In the genomic region with DNA sequence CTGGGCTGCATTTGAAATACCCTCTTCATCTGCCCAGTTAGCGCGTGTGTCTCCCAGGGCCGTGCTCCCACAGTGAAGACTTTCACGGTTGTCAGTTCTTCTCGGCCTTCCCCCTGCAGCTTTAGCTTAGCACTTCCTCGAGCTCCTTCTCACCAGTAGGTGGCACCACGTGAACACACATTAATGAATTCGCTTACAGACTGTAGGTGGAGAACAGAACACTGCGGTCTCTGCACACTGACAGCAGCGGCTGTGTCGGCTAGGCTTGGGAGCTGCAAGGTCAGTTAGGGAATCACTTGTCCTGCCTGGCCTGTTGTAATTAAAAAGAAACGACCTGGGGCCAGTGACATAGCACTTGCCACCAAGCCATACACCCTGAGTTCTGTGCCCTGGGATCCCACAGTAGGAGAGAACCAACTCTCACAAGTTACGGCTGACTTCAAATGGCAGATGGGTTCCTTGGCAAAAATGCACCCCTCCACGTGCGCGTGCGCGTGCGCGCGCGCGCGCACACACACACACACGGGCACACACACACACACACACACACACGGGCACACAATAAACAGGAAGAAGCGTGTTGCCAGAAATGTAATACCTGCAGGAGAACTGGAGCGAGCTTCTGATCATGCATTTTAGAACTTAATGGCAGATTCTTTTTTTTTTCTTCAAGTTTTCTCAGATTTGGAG, we compare ENCODE assay signal across 7 mouse cellular contexts. TPM values are rescaled to one million over a fixed set of nuclear protein-coding genes. Genes with fewer than 3 reads are reported as not detected.
DNase-seq lines count a peak whose midpoint lies in the region; ATAC-seq lines count a peak whose summit lies in the region.

No protein-coding gene starts in this region.

- WGBS in embryonic facial prominence, embryonic 11.5 days: 7% methylated on average over 28 of the region's 28 CpGs
- WGBS in limb, embryonic 10.5 days: 14% methylated on average over 28 of the region's 28 CpGs
- WGBS in midbrain, embryonic 12.5 days: 15% methylated on average over 28 of the region's 28 CpGs

- H3K4me3 ChIP-seq in embryonic facial prominence, embryonic 11.5 days (ENCODE audit: low read depth, low read length): peak overlapping the region; percentile 34
- peak overlapping the region; percentile 51 for H3K4me3 ChIP-seq in limb, embryonic 10.5 days
- H3K4me3 ChIP-seq in midbrain, embryonic 12.5 days: peak overlapping the region; percentile 24

- no peaks in the 10 kb centered on the region; the same call in 1 of the 2 replicates for H3K4me1 ChIP-seq in embryonic facial prominence, embryonic 11.5 days (ENCODE audit: control insufficient read depth, insufficient read depth, low read length)
- peaks cover 33% of the 10 kb centered on the region for H3K4me1 ChIP-seq in limb, embryonic 10.5 days
- peaks cover 18% of the 10 kb centered on the region for H3K4me1 ChIP-seq in midbrain, embryonic 12.5 days

- peak overlapping the region; percentile 72; the same call in 1 of the 2 replicates for H3K27ac ChIP-seq in embryonic facial prominence, embryonic 11.5 days (replicated peaks; ENCODE audit: low read depth, low read length)
- peak overlapping the region; percentile 81 for H3K27ac ChIP-seq in limb, embryonic 10.5 days
- H3K27ac ChIP-seq in midbrain, embryonic 12.5 days (replicated peaks): peak overlapping the region; percentile 67; the same call in 1 of the 2 replicates

- peak overlapping the region; percentile 63 for H3K9ac ChIP-seq in embryonic facial prominence, embryonic 11.5 days (replicated peaks; ENCODE audit: low read length)
- peak overlapping the region; percentile 37; the same call in 1 of the 2 replicates for H3K9ac ChIP-seq in midbrain, embryonic 12.5 days (replicated peaks)

- peak overlapping the region; percentile 71 for H3K4me2 ChIP-seq in embryonic facial prominence, embryonic 11.5 days (ENCODE audit: low read depth, low read length)
- H3K4me2 ChIP-seq in midbrain, embryonic 12.5 days (replicated peaks): peak overlapping the region; percentile 55

- H3K36me3 ChIP-seq in embryonic facial prominence, embryonic 11.5 days (replicated peaks; ENCODE audit: control insufficient read depth, insufficient read depth, low read depth, low read length): no peaks in the 10 kb centered on the region
- H3K36me3 ChIP-seq in limb, embryonic 10.5 days: no peaks in the 10 kb centered on the region
- H3K36me3 ChIP-seq in midbrain, embryonic 12.5 days: no peaks in the 10 kb centered on the region

- no peaks in the 10 kb centered on the region for H3K27me3 ChIP-seq in embryonic facial prominence, embryonic 11.5 days (ENCODE audit: control insufficient read depth, insufficient read depth, low read length)
- no peaks in the 10 kb centered on the region for H3K27me3 ChIP-seq in limb, embryonic 10.5 days (ENCODE audit: low read depth, poor library complexity, severe bottlenecking)
- 0 out of 2 replicates have a peak, but pooled peaks cover 5% of the 10 kb centered on the region for H3K27me3 ChIP-seq in midbrain, embryonic 12.5 days

- ATAC-seq in embryonic facial prominence, embryonic 11.5 days (replicated peaks; ENCODE audit: insufficient number of reproducible peaks, low FRiP score, low TSS enrichment, low read depth): peak; percentile 58
- ATAC-seq in midbrain, embryonic 12.5 days (ENCODE audit: low FRiP score, low read depth): peak; percentile 86

- H3K9me3 ChIP-seq in embryonic facial prominence, embryonic 11.5 days (replicated peaks; ENCODE audit: control insufficient read depth, low read length): no peaks in the 10 kb centered on the region
- H3K9me3 ChIP-seq in limb, embryonic 10.5 days (replicated peaks): no peaks in the 10 kb centered on the region
- H3K9me3 ChIP-seq in midbrain, embryonic 12.5 days: no peaks in the 10 kb centered on the region

- DNase-seq in adrenal gland, postnatal 14 days: peak; percentile 92
- DNase-seq in embryonic facial prominence, embryonic 11.5 days (ENCODE audit: low spot score): peak; percentile 94
- DNase-seq in heart, adult 11 months: peak; percentile 98
- peak; percentile 89 for DNase-seq in kidney, adult 18-20 months
- peak; percentile 83 for DNase-seq in limb, embryonic 10.5 days (ENCODE audit: low spot score)
- peak; percentile 86 for DNase-seq in skeletal muscle tissue, adult 2 months (ENCODE audit: low read depth, low spot score)

RNA-seq across cellular contexts. Expression of a gene that starts 11.5 kb away (rescaled TPM):
- total RNA-seq in adrenal gland, postnatal 14 days (2021): 552 and 628 TPM in 2 replicates
- 1,013 and 1,065 TPM in 2 replicates for polyA plus RNA-seq in embryonic facial prominence, embryonic 11.5 days (2014; fragmentation: Nextera tagmentation; extraction: Ambion mirVana)
- polyA plus RNA-seq in limb, embryonic 10.5 days (2016; fragmentation: Nextera tagmentation; extraction: Ambion mirVana): 757 and 864 TPM in 2 replicates
- 583 and 600 TPM in 2 replicates for polyA plus RNA-seq in midbrain, embryonic 12.5 days (2016; fragmentation: Nextera tagmentation; extraction: Ambion mirVana)

RNA-seq across cellular contexts. Expression of a gene that starts 43.1 kb away (rescaled TPM):
- total RNA-seq in adrenal gland, postnatal 14 days (2021): 0.30 and 0.86 TPM in 2 replicates
- 0.53 and 1.1 TPM in 2 replicates for polyA plus RNA-seq in embryonic facial prominence, embryonic 11.5 days (2014; fragmentation: Nextera tagmentation; extraction: Ambion mirVana)
- 0.26 and 0.33 TPM in 2 replicates for polyA plus RNA-seq in limb, embryonic 10.5 days (2016; fragmentation: Nextera tagmentation; extraction: Ambion mirVana)
- polyA plus RNA-seq in midbrain, embryonic 12.5 days (2016; fragmentation: Nextera tagmentation; extraction: Ambion mirVana): 0.25 and 0.43 TPM in 2 replicates

Comparison
In these comparisons a context has a peak if more than half of its experiments do, and no peak if none do; other contexts are left out.
1. Peak in every context shown above with its lines: DNase-seq, ATAC-seq, H3K4me3 ChIP-seq and H3K27ac ChIP-seq.